In the genomic region with DNA sequence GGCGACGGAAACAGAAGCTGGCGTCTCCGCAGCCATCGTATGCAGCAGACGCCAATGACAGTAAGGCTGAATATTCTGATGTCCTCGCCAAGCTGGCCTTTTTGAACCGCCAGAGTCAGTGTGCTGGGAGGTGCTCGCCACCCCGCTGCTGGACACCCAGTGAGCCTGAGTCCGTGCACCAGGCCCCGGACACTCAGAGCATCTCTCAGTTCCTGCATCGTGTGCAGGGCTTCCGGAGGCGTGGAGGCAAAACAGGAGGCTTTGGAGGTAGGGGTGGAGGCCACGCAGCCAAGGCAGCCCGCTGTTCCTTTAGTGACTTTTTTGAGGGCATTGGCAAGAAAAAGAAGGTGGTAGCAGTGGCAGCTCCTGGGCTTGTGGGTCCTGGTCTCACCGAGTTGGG, we compare ENCODE assay signal across 20 mouse cellular contexts. TPM values are rescaled to one million over a fixed set of nuclear protein-coding genes. Genes with fewer than 3 reads are reported as not detected.
DNase-seq lines count a peak whose midpoint lies in the region; ATAC-seq and TF ChIP-seq lines count a peak whose summit lies in the region.
"Had no signal": no experiment of that assay in that cellular context is flagged by ENCODE, and none has a peak within 500 bp of the region (broad histone marks: within the 10 kb centered on the region; RNA-seq: fewer than 3 reads in every experiment).

No protein-coding gene starts in this region.

- peaks cover 86% of the 10 kb centered on the region for H3K36me3 ChIP-seq in heart, embryonic 10.5 days
- H3K36me3 ChIP-seq in intestine, embryonic 16.5 days (ENCODE audit: control insufficient read depth, insufficient read depth, low read length) = peaks cover 53% of the 10 kb centered on the region
- H3K36me3 ChIP-seq in intestine, postnatal 0 days (ENCODE audit: control insufficient read depth, insufficient read depth) = peaks cover 59% of the 10 kb centered on the region
- peaks cover 29% of the 10 kb centered on the region for H3K36me3 ChIP-seq in liver, postnatal 0 days (replicated peaks; ENCODE audit: insufficient read depth, low read length)
- H3K36me3 ChIP-seq in liver, embryonic 11.5 days (ENCODE audit: control insufficient read depth, insufficient read depth, low read length) = peaks cover 52% of the 10 kb centered on the region

- TF ChIP-seq EP300 in liver, postnatal 0 days (IDR thresholded peaks at IDR 0.05; ENCODE audit: low read depth) = no peak

- 0 out of 2 replicates have a peak overlapping the region, but pooled peaks have one; percentile 45 for H3K9ac ChIP-seq in intestine, embryonic 16.5 days (ENCODE audit: low read depth, low read length)
- no peak overlapping the region for H3K9ac ChIP-seq in intestine, postnatal 0 days (ENCODE audit: low read depth, low read length)
- no peak overlapping the region for H3K9ac ChIP-seq in liver, postnatal 0 days (replicated peaks)
- no peak overlapping the region for H3K9ac ChIP-seq in liver, embryonic 11.5 days (ENCODE audit: low read depth, low read length)
- H3K9ac ChIP-seq: hindbrain, embryonic 13.5 days; midbrain, embryonic 13.5 days had no signal

- WGBS in heart, embryonic 10.5 days = 89% methylated on average over 18 of the region's 18 CpGs
- WGBS in intestine, embryonic 16.5 days = 91% methylated on average over 18 of the region's 18 CpGs
- WGBS in intestine, postnatal 0 days = 95% methylated on average over 18 of the region's 18 CpGs
- WGBS in liver, postnatal 0 days (ENCODE audit: insufficient replicate concordance) = 91% methylated on average over 18 of the region's 18 CpGs
- 93% methylated on average over 18 of the region's 18 CpGs for WGBS in liver, embryonic 11.5 days

- intact Hi-C loops in heart, postnatal 14 days (cut with DNase I) = no loop called here

- H3K27ac ChIP-seq in heart, embryonic 10.5 days = peak overlapping the region; percentile 65
- no peak overlapping the region for H3K27ac ChIP-seq in intestine, embryonic 16.5 days (ENCODE audit: low read length)
- H3K27ac ChIP-seq in intestine, postnatal 0 days (ENCODE audit: low read depth, low read length) = no peak overlapping the region
- H3K27ac ChIP-seq in liver, postnatal 0 days (ENCODE audit: low read depth) = peak overlapping the region; percentile 66; the same call in 1 of the 2 replicates
- no peak overlapping the region for H3K27ac ChIP-seq in liver, embryonic 11.5 days (ENCODE audit: low read depth, low read length)
- H3K27ac ChIP-seq: hindbrain, embryonic 13.5 days; midbrain, embryonic 13.5 days had no signal

- H3K27me3 ChIP-seq in heart, embryonic 10.5 days (ENCODE audit: insufficient read depth, poor library complexity, severe bottlenecking) = no peaks in the 10 kb centered on the region
- H3K27me3 ChIP-seq in intestine, embryonic 16.5 days (replicated peaks; ENCODE audit: control insufficient read depth, insufficient read depth, low read length) = no peaks in the 10 kb centered on the region
- no peaks in the 10 kb centered on the region for H3K27me3 ChIP-seq in intestine, postnatal 0 days (replicated peaks; ENCODE audit: control insufficient read depth, insufficient read depth, low read length)
- H3K27me3 ChIP-seq in liver, postnatal 0 days (ENCODE audit: insufficient read depth, low read length) = no peaks in the 10 kb centered on the region
- no peaks in the 10 kb centered on the region for H3K27me3 ChIP-seq in liver, embryonic 11.5 days (replicated peaks; ENCODE audit: control insufficient read depth, insufficient read depth, low read length)
- H3K27me3 ChIP-seq: hindbrain, embryonic 13.5 days; midbrain, embryonic 13.5 days had no signal

- no peak overlapping the region for H3K4me3 ChIP-seq in heart, embryonic 10.5 days
- H3K4me3 ChIP-seq in intestine, embryonic 16.5 days (ENCODE audit: low read length) = no peak overlapping the region
- no peak overlapping the region for H3K4me3 ChIP-seq in intestine, postnatal 0 days (ENCODE audit: low read depth, low read length)
- H3K4me3 ChIP-seq in liver, postnatal 0 days (ENCODE audit: low read depth, low read length) = no peak overlapping the region
- H3K4me3 ChIP-seq in liver, embryonic 11.5 days (ENCODE audit: low read depth, low read length) = no peak overlapping the region
- H3K4me3 ChIP-seq: erythroblast, embryonic 14.5 days; hindbrain, embryonic 13.5 days; midbrain, embryonic 13.5 days had no signal

- H3K4me2 ChIP-seq in intestine, embryonic 16.5 days (ENCODE audit: low read depth, low read length) = no peak overlapping the region
- H3K4me2 ChIP-seq in intestine, postnatal 0 days (replicated peaks; ENCODE audit: low read depth) = no peak overlapping the region
- H3K4me2 ChIP-seq in liver, postnatal 0 days (ENCODE audit: low read depth, low read length) = no peak overlapping the region
- H3K4me2 ChIP-seq in liver, embryonic 11.5 days = no peak overlapping the region
- H3K4me2 ChIP-seq: hindbrain, embryonic 13.5 days; midbrain, embryonic 13.5 days had no signal

- DNase-seq in heart, embryonic 10.5 days (ENCODE audit: low spot score) = no peak
- DNase-seq in heart, postnatal 14 days = no peak
- DNase-seq in liver, postnatal 0 days = no peak
- no peak for DNase-seq in liver, embryonic 11.5 days (ENCODE audit: low spot score)
- no peak for DNase-seq in T-cell, adult 2 months (ENCODE audit: low spot score)
- DNase-seq: adrenal gland, adult 8-10 months; cerebellum, adult 2 months; cerebellum, postnatal 14 days; layer of hippocampus, postnatal 36 days; left cerebral cortex, postnatal 4 days; lung, adult 18-20 months; thymus, postnatal 4 days had no signal

- H3K4me1 ChIP-seq in heart, embryonic 10.5 days = peaks cover 69% of the 10 kb centered on the region
- H3K4me1 ChIP-seq in intestine, embryonic 16.5 days (ENCODE audit: control insufficient read depth, insufficient read depth, low read length) = peaks cover 26% of the 10 kb centered on the region
- peaks cover 5% of the 10 kb centered on the region for H3K4me1 ChIP-seq in intestine, postnatal 0 days (replicated peaks; ENCODE audit: control insufficient read depth, insufficient read depth, low read length)
- H3K4me1 ChIP-seq in liver, postnatal 0 days (ENCODE audit: insufficient read depth) = peaks cover 23% of the 10 kb centered on the region
- peaks cover 23% of the 10 kb centered on the region for H3K4me1 ChIP-seq in liver, embryonic 11.5 days (replicated peaks; ENCODE audit: control insufficient read depth, insufficient read depth, low read length)

- H3K9me3 ChIP-seq in heart, embryonic 10.5 days = no peaks in the 10 kb centered on the region
- no peaks in the 10 kb centered on the region for H3K9me3 ChIP-seq in intestine, embryonic 16.5 days (ENCODE audit: control insufficient read depth, low read length)
- H3K9me3 ChIP-seq in intestine, postnatal 0 days (ENCODE audit: control insufficient read depth) = no peaks in the 10 kb centered on the region
- H3K9me3 ChIP-seq in liver, postnatal 0 days (ENCODE audit: low read length) = no peaks in the 10 kb centered on the region
- no peaks in the 10 kb centered on the region for H3K9me3 ChIP-seq in liver, embryonic 11.5 days (ENCODE audit: control insufficient read depth, low read length)
- H3K9me3 ChIP-seq: hindbrain, embryonic 13.5 days; midbrain, embryonic 13.5 days had no signal

- ATAC-seq in intestine, embryonic 16.5 days = no peak
- no peak for ATAC-seq in intestine, postnatal 0 days
- no peak for ATAC-seq in liver, postnatal 0 days
- ATAC-seq in liver, embryonic 11.5 days (replicated peaks; ENCODE audit: low FRiP score) = no peak
- ATAC-seq: CD4-positive, CD25-positive, alpha-beta regulatory T cell, adult 4 months; forebrain, embryonic 16.5 days; lung, postnatal 0 days; midbrain, embryonic 13.5 days had no signal

- TF ChIP-seq CTCF in intestine, postnatal 0 days (IDR thresholded peaks at IDR 0.05; ENCODE audit: low read depth) = no peak
- no peak for TF ChIP-seq CTCF in liver, postnatal 0 days (IDR thresholded peaks at IDR 0.05; ENCODE audit: low read depth)

RNA-seq across cellular contexts. Expression of gene Ahdc1, which starts 52.1 kb away (rescaled TPM):
- polyA plus RNA-seq in heart, embryonic 10.5 days (2016; fragmentation: Nextera tagmentation; extraction: Ambion mirVana) = 8.4 and 12.2 TPM in 2 replicates
- 10 to 100 TPM; 55.2 to 59.1 TPM for total RNA-seq in heart, postnatal 14 days (2021)
- polyA plus RNA-seq in intestine, embryonic 16.5 days (2015; fragmentation: Nextera tagmentation; extraction: Ambion mirVana) = 5.3 and 5.7 TPM in 2 replicates
- polyA plus RNA-seq in intestine, postnatal 0 days (2015; fragmentation: Nextera tagmentation; extraction: Ambion mirVana) = 2.4 and 3.1 TPM in 2 replicates
- 0.76 and 0.87 TPM in 2 replicates for polyA plus RNA-seq in liver, postnatal 0 days (2015; fragmentation: Nextera tagmentation; extraction: Ambion mirVana)
- 5.1 and 6.1 TPM in 2 replicates for polyA plus RNA-seq in liver, embryonic 11.5 days (2014; fragmentation: Nextera tagmentation; extraction: Ambion mirVana)

Comparison
In these comparisons a context has a peak if more than half of its experiments do, and no peak if none do; other contexts are left out.
1. H3K27ac ChIP-seq: peak in heart, embryonic 10.5 days (single experiment) and liver, postnatal 0 days (single experiment); none in intestine, embryonic 16.5 days (single experiment), intestine, postnatal 0 days (single experiment) and liver, embryonic 11.5 days (single experiment).